Mouse (Mus musculus): ENCODE data around the gene 1700092M07Rik.

DNA sequence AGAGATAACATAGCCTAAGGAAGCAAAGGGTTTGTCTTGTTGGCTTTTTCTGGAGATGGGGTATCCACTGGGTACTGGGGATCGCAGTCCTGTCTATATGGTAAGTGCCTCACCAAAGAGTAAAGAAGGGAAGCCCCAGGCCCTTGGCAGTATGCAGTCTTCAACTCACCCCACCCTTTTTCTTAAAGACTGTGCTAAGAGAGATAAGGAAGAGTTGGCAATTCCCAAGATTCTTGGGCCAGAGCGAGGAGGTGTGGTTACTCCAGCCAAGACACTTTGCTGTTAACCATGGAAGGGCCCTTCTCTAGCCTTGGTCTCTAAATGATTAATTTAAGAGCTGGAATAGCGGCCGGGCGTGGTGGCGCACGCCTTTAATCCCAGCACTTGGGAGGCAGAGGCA is 33.6 kb upstream of the 1700092M07Rik start:
- no peak for TF ChIP-seq CTCF (IDR thresholded peaks at IDR 0.05; ENCODE audit: low read depth, low read length)
- no peak for TF ChIP-seq POLR2AphosphoS5 (IDR thresholded peaks at IDR 0.05; ENCODE audit: insufficient replicate concordance, low read depth, low read length)

Data from G1E (cell line).